Comparison of ENCODE assay signal across 10 mouse cellular contexts in genomic region chr19:34191645-34192007, GRCm38 (mm10). TPM values are rescaled to one million over a fixed set of nuclear protein-coding genes. Genes with fewer than 3 reads are reported as not detected.
DNase-seq lines count a peak whose midpoint lies in the region; ATAC-seq and TF ChIP-seq lines count a peak whose summit lies in the region.
"Had no signal": no experiment of that assay in that cellular context is flagged by ENCODE, and none has a peak within 500 bp of the region (broad histone marks: within the 10 kb centered on the region; RNA-seq: fewer than 3 reads in every experiment).

No protein-coding gene starts in this region.

- peak overlapping the region; percentile 99 for H3K4me2 ChIP-seq in heart, embryonic 14.5 days (ENCODE audit: low read length)
- H3K4me2 ChIP-seq in forebrain, embryonic 16.5 days (ENCODE audit: low read length), result peak overlapping the region; percentile 95

- peak overlapping the region; percentile 73 to 79 for H3K4me3 ChIP-seq in heart, embryonic 14.5 days (ENCODE audit: control insufficient read depth in 1 of 2, insufficient read depth in 1 of 2, low read depth in 1 of 2, low read length in 2 of 2)
- H3K4me3 ChIP-seq in ES-E14 (ENCODE audit: insufficient read depth in 1 of 2, low read depth in 1 of 2, low read length in 2 of 2, poor library complexity in 1 of 2, severe bottlenecking in 1 of 2), result peak overlapping the region; percentile 68 to 91
- peak overlapping the region; percentile 81 for H3K4me3 ChIP-seq in forebrain, embryonic 16.5 days (replicated peaks; ENCODE audit: low read length)
- H3K4me3 ChIP-seq in midbrain, embryonic 10.5 days, result peak overlapping the region; percentile 72

- H3K27me3 ChIP-seq in heart, embryonic 14.5 days (ENCODE audit: control insufficient read depth, insufficient read depth, low read length), result no peaks in the 10 kb centered on the region
- no peaks in the 10 kb centered on the region for H3K27me3 ChIP-seq in forebrain, embryonic 16.5 days (replicated peaks; ENCODE audit: control insufficient read depth, insufficient read depth, low read length)
- peaks cover 95% of the 10 kb centered on the region for H3K27me3 ChIP-seq in midbrain, embryonic 10.5 days (ENCODE audit: low read depth, poor library complexity, severe bottlenecking)

- H3K27ac ChIP-seq in heart, embryonic 14.5 days (replicated peaks in 1 of 2; ENCODE audit: control insufficient read depth in 1 of 2, insufficient read depth in 1 of 2, low read depth in 2 of 2, low read length in 2 of 2), result no peak overlapping the region
- no peak overlapping the region for H3K27ac ChIP-seq in ES-E14 (ENCODE audit: insufficient read depth, low read depth, low read length, poor library complexity, severe bottlenecking)
- 0 out of 2 replicates have a peak overlapping the region, but pooled peaks have one; percentile 23 for H3K27ac ChIP-seq in forebrain, embryonic 16.5 days (ENCODE audit: low read length)
- no peak overlapping the region for H3K27ac ChIP-seq in midbrain, embryonic 10.5 days (replicated peaks)

- 35% methylated on average over 10 of the region's 10 CpGs for WGBS in heart, embryonic 14.5 days
- 17% methylated on average over 10 of the region's 10 CpGs for WGBS in forebrain, embryonic 16.5 days
- WGBS in midbrain, embryonic 10.5 days, result 20% methylated on average over 10 of the region's 10 CpGs

- no peaks in the 10 kb centered on the region for H3K36me3 ChIP-seq in heart, embryonic 14.5 days (ENCODE audit: control insufficient read depth, insufficient read depth, low read length)
- no peaks in the 10 kb centered on the region for H3K36me3 ChIP-seq in ES-E14 (ENCODE audit: control insufficient read depth, insufficient read depth, low read length, poor library complexity, severe bottlenecking)
- no peaks in the 10 kb centered on the region for H3K36me3 ChIP-seq in forebrain, embryonic 16.5 days (ENCODE audit: control insufficient read depth, insufficient read depth)
- no peaks in the 10 kb centered on the region for H3K36me3 ChIP-seq in midbrain, embryonic 10.5 days

- in situ Hi-C loops in ES-E14 (cut with MboI; ENCODE audit: low sequenced_read_pairs in 2 of 2, unreplicated experiment in 2 of 2), result no loop called here

- no peak for DNase-seq in heart, adult 18-20 months
- no peak for DNase-seq in ES-E14 (ENCODE audit: low read depth, low spot score)
- DNase-seq in midbrain, embryonic 10.5 days (ENCODE audit: low spot score), result no peak
- no peak for DNase-seq in adrenal gland, postnatal 14 days
- DNase-seq in thymus, adult 18-20 months, result no peak
- DNase-seq in cerebellum, postnatal 14 days, result no peak

- H3K9ac ChIP-seq in heart, embryonic 14.5 days (ENCODE audit: low read length), result peak overlapping the region; percentile 81
- no peak overlapping the region for H3K9ac ChIP-seq in ES-E14 (ENCODE audit: insufficient read depth, low read depth, low read length, poor library complexity, severe bottlenecking)
- peak overlapping the region; percentile 83 for H3K9ac ChIP-seq in forebrain, embryonic 16.5 days (replicated peaks; ENCODE audit: low read depth, low read length)

- no peak for ATAC-seq in heart, embryonic 14.5 days (ENCODE audit: insufficient number of reproducible peaks, insufficient read depth, low FRiP score, low read depth)
- peak; percentile 49 for ATAC-seq in forebrain, embryonic 16.5 days

- H3K4me1 ChIP-seq in heart, embryonic 14.5 days (ENCODE audit: control insufficient read depth in 2 of 2, insufficient read depth in 2 of 2, low read length in 2 of 2), result peaks cover 3 to 6% of the 10 kb centered on the region in 2 experiments; a peak in 3 of 4 replicates
- H3K4me1 ChIP-seq in ES-E14 (ENCODE audit: control insufficient read depth in 2 of 2, insufficient read depth in 2 of 2, low read length in 2 of 2, poor library complexity in 1 of 2), result peaks cover 6 to 8% of the 10 kb centered on the region in 2 experiments
- peaks cover 3% of the 10 kb centered on the region; the same call in 1 of the 2 replicates for H3K4me1 ChIP-seq in forebrain, embryonic 16.5 days (replicated peaks; ENCODE audit: control insufficient read depth, insufficient read depth, low read length)
- peaks cover 32% of the 10 kb centered on the region for H3K4me1 ChIP-seq in midbrain, embryonic 10.5 days

- no peaks in the 10 kb centered on the region for H3K9me3 ChIP-seq in heart, embryonic 14.5 days (ENCODE audit: control insufficient read depth, low read length)
- H3K9me3 ChIP-seq in ES-E14 (ENCODE audit: control insufficient read depth, insufficient read depth, low read depth, low read length), result no peaks in the 10 kb centered on the region
- no peaks in the 10 kb centered on the region for H3K9me3 ChIP-seq in forebrain, embryonic 16.5 days (ENCODE audit: control insufficient read depth, low read length)
- H3K9me3 ChIP-seq in midbrain, embryonic 10.5 days (replicated peaks), result no peaks in the 10 kb centered on the region

TF ChIP-seq in ES-E14, 5 proteins besides CTCF, POLR2A, EP300 and RAD21:
- TF ChIP-seq ZNF384 (IDR thresholded peaks at IDR 0.05; ENCODE audit: low read depth, low read length) (no peak), CHD2 (IDR thresholded peaks at IDR 0.05; ENCODE audit: low read depth, low read length) (no peak)

RNA-seq across cellular contexts. Expression of gene Stambpl1, which starts 0.4 kb away (rescaled TPM):
- polyA plus RNA-seq in heart, embryonic 14.5 days (2014; fragmentation: Nextera tagmentation; extraction: Ambion mirVana), result 6.5 and 7.5 TPM in 2 replicates
- 1 to 10 TPM; 3.1 to 3.9 TPM for total RNA-seq in heart, adult 18-20 months (2021)
- total RNA-seq in ES-E14 (2012; rRNA removed), result 2.6 and 5.1 TPM in 2 replicates
- polyA plus RNA-seq in forebrain, embryonic 16.5 days (2015; fragmentation: Nextera tagmentation; extraction: Ambion mirVana), result 10.0 and 11.7 TPM in 2 replicates
- 1.9 and 2.2 TPM in 2 replicates for polyA plus RNA-seq in midbrain, embryonic 10.5 days (2016; fragmentation: Nextera tagmentation; extraction: Ambion mirVana)
- 5.6 and 8.0 TPM in 2 replicates for total RNA-seq in adrenal gland, postnatal 14 days (2021)
- total RNA-seq: MEL had no signal

RNA-seq across cellular contexts. Expression of gene Ankrd22, which starts 25.8 kb away (rescaled TPM):
- polyA plus RNA-seq in heart, embryonic 14.5 days (2014; fragmentation: Nextera tagmentation; extraction: Ambion mirVana), result not detected in 2 replicates
- not detected for total RNA-seq in heart, adult 18-20 months (2021)
- total RNA-seq in ES-E14 (2012; rRNA removed), result 0.48 and 1.2 TPM in 2 replicates
- not detected in 2 replicates for polyA plus RNA-seq in forebrain, embryonic 16.5 days (2015; fragmentation: Nextera tagmentation; extraction: Ambion mirVana)
- 0.11 TPM in 1 of 2 replicates, not detected in the other for polyA plus RNA-seq in midbrain, embryonic 10.5 days (2016; fragmentation: Nextera tagmentation; extraction: Ambion mirVana)
- total RNA-seq in adrenal gland, postnatal 14 days (2021), result 0.11 TPM in 1 of 2 replicates, not detected in the other
- total RNA-seq: gastrocnemius, postnatal 4 days; MEL had no signal
